10 mouse cellular contexts compared by ENCODE assay signal in the genomic region with DNA sequence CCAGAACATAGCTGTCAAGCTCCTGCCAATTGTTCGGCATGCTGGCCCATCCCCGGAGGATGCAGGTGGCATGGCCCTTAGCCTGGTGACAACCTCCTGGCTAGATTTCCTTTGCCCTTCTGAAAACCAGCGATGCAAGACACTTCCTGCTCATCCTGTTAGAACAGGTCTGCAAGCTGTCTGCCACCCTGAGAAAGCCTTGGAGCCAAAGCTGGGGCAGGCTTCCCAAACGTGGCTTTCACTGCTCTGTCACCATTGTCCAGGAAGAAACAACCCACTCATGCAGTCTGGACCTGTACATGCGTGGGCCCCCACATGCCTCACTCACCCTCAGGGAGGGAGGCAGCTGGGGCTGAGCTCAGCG. TPM values are rescaled to one million over a fixed set of nuclear protein-coding genes. Genes with fewer than 3 reads are reported as not detected.
DNase-seq lines count a peak whose midpoint lies in the region; ATAC-seq and TF ChIP-seq lines count a peak whose summit lies in the region.
"Had no signal": no experiment of that assay in that cellular context is flagged by ENCODE, and none has a peak within 500 bp of the region (broad histone marks: within the 10 kb centered on the region; RNA-seq: fewer than 3 reads in every experiment).

No protein-coding gene starts in this region.

- no peak for DNase-seq in lung, postnatal 0 days (ENCODE audit: low spot score)
- DNase-seq in lung, postnatal 14 days: no peak
- peak; percentile 47 to 78 for DNase-seq in kidney, postnatal 25 days
- DNase-seq in lung, postnatal 4 days: no peak
- DNase-seq in liver, embryonic 11.5 days (ENCODE audit: low spot score): no peak

- no peaks in the 10 kb centered on the region for H3K27me3 ChIP-seq in lung, postnatal 0 days (replicated peaks; ENCODE audit: insufficient read depth, low read length)
- H3K27me3 ChIP-seq in forebrain, embryonic 13.5 days: no peaks in the 10 kb centered on the region
- no peaks in the 10 kb centered on the region for H3K27me3 ChIP-seq in liver, embryonic 11.5 days (replicated peaks; ENCODE audit: control insufficient read depth, insufficient read depth, low read length)
- H3K27me3 ChIP-seq: heart, embryonic 15.5 days; neural tube, embryonic 13.5 days had no signal

- WGBS in lung, postnatal 0 days: 45% methylated on average over 6 of the region's 6 CpGs
- 25% methylated on average over 6 of the region's 6 CpGs for WGBS in olfactory bulb, adult 2 months
- 54% methylated on average over 6 of the region's 6 CpGs for WGBS in forebrain, embryonic 13.5 days
- WGBS in liver, embryonic 11.5 days: 57% methylated on average over 6 of the region's 6 CpGs

- no peak overlapping the region for H3K4me3 ChIP-seq in lung, postnatal 0 days (ENCODE audit: low read depth, low read length)
- H3K4me3 ChIP-seq in olfactory bulb, adult 2 months (ENCODE audit: insufficient read depth, low read depth, low read length): no peak overlapping the region
- no peak overlapping the region for H3K4me3 ChIP-seq in forebrain, embryonic 13.5 days
- H3K4me3 ChIP-seq in liver, embryonic 11.5 days (ENCODE audit: low read depth, low read length): no peak overlapping the region
- H3K4me3 ChIP-seq: heart, embryonic 15.5 days; neural tube, embryonic 13.5 days had no signal

- TF ChIP-seq EP300 in lung, postnatal 0 days (IDR thresholded peaks at IDR 0.05): no peak

- ATAC-seq in lung, postnatal 0 days: no peak
- ATAC-seq in frontal cortex, adult (ENCODE audit: low TSS enrichment): peak; percentile 77
- ATAC-seq in forebrain, embryonic 13.5 days: no peak
- ATAC-seq in liver, embryonic 11.5 days (replicated peaks; ENCODE audit: low FRiP score): no peak

- no peaks in the 10 kb centered on the region for H3K4me1 ChIP-seq in lung, postnatal 0 days (ENCODE audit: insufficient read depth, low read depth, low read length)
- H3K4me1 ChIP-seq in olfactory bulb, adult 2 months (ENCODE audit: control insufficient read depth, insufficient read depth, low read length): peaks cover 20% of the 10 kb centered on the region
- H3K4me1 ChIP-seq in forebrain, embryonic 13.5 days: peaks cover 8% of the 10 kb centered on the region; the same call in 1 of the 2 replicates
- peaks cover 22% of the 10 kb centered on the region for H3K4me1 ChIP-seq in liver, embryonic 11.5 days (replicated peaks; ENCODE audit: control insufficient read depth, insufficient read depth, low read length)

- no peak for TF ChIP-seq POLR2A in olfactory bulb, adult 2 months (IDR thresholded peaks at IDR 0.05; ENCODE audit: insufficient read depth, low read depth, low read length)

- no peaks in the 10 kb centered on the region for H3K36me3 ChIP-seq in lung, postnatal 0 days (ENCODE audit: insufficient read depth, low read length)
- H3K36me3 ChIP-seq in forebrain, embryonic 13.5 days (ENCODE audit: poor library complexity, severe bottlenecking): peaks cover 33% of the 10 kb centered on the region
- no peaks in the 10 kb centered on the region for H3K36me3 ChIP-seq in liver, embryonic 11.5 days (ENCODE audit: control insufficient read depth, insufficient read depth, low read length)
- H3K36me3 ChIP-seq: heart, embryonic 15.5 days had no signal

- no peak for TF ChIP-seq CTCF in lung, postnatal 0 days (IDR thresholded peaks at IDR 0.05)
- TF ChIP-seq CTCF in olfactory bulb, adult 2 months (IDR thresholded peaks at IDR 0.05; ENCODE audit: insufficient read depth, low read depth, low read length): no peak

- H3K27ac ChIP-seq in lung, postnatal 0 days (ENCODE audit: low read length): peak overlapping the region; percentile 73
- H3K27ac ChIP-seq in olfactory bulb, adult 2 months (ENCODE audit: insufficient read depth, low read depth, low read length): peak overlapping the region; percentile 87; the same call in 1 of the 2 replicates
- H3K27ac ChIP-seq in forebrain, embryonic 13.5 days: no peak overlapping the region
- H3K27ac ChIP-seq in liver, embryonic 11.5 days (ENCODE audit: low read depth, low read length): no peak overlapping the region
- H3K27ac ChIP-seq: heart, embryonic 15.5 days had no signal

- H3K4me2 ChIP-seq in lung, postnatal 0 days (replicated peaks; ENCODE audit: low read depth, low read length): no peak overlapping the region
- no peak overlapping the region for H3K4me2 ChIP-seq in forebrain, embryonic 13.5 days
- H3K4me2 ChIP-seq in liver, embryonic 11.5 days: no peak overlapping the region
- H3K4me2 ChIP-seq: neural tube, embryonic 13.5 days had no signal

- no peak overlapping the region for H3K9ac ChIP-seq in lung, postnatal 0 days (replicated peaks; ENCODE audit: low read depth)
- no peak overlapping the region for H3K9ac ChIP-seq in forebrain, embryonic 13.5 days
- H3K9ac ChIP-seq in liver, embryonic 11.5 days (ENCODE audit: low read depth, low read length): no peak overlapping the region
- H3K9ac ChIP-seq: heart, embryonic 15.5 days; neural tube, embryonic 13.5 days had no signal

- H3K9me3 ChIP-seq in lung, postnatal 0 days (ENCODE audit: low read length): no peaks in the 10 kb centered on the region
- H3K9me3 ChIP-seq in forebrain, embryonic 13.5 days (replicated peaks): no peaks in the 10 kb centered on the region
- no peaks in the 10 kb centered on the region for H3K9me3 ChIP-seq in liver, embryonic 11.5 days (ENCODE audit: control insufficient read depth, low read length)
- H3K9me3 ChIP-seq: heart, embryonic 15.5 days; neural tube, embryonic 13.5 days had no signal

RNA-seq across cellular contexts. Expression of a gene that starts 57.6 kb away (rescaled TPM):
- 15.9 and 23.3 TPM in 2 replicates for polyA plus RNA-seq in lung, postnatal 0 days (2015; fragmentation: Nextera tagmentation; extraction: Ambion mirVana)
- polyA plus RNA-seq in olfactory bulb, adult 2 months (2012; ENCODE audit: insufficient read depth, insufficient read length, low replicate concordance, missing spikeins): 637 TPM in 1 of 2 replicates, not detected in the other
- polyA plus RNA-seq in forebrain, embryonic 13.5 days (2015; fragmentation: Nextera tagmentation; extraction: Ambion mirVana): 277 and 315 TPM in 2 replicates
- polyA plus RNA-seq in liver, embryonic 11.5 days (2014; fragmentation: Nextera tagmentation; extraction: Ambion mirVana): 0.90 and 1.1 TPM in 2 replicates

Comparison
In these comparisons a context has a peak if more than half of its experiments do, and no peak if none do; other contexts are left out.
1. DNase-seq: peak in kidney, postnatal 25 days (2 of 2); none in lung, postnatal 0 days (single experiment), lung, postnatal 14 days (single experiment), lung, postnatal 4 days (0 of 2) and liver, embryonic 11.5 days (single experiment).
2. H3K27ac ChIP-seq: peak in lung, postnatal 0 days (single experiment) and olfactory bulb, adult 2 months (single experiment); none in forebrain, embryonic 13.5 days (single experiment) and liver, embryonic 11.5 days (single experiment).